8 mouse cellular contexts compared by ENCODE assay signal in genomic region chr7:135641698-135642507, GRCm38 (mm10).
DNase-seq lines count a peak whose midpoint lies in the region; ATAC-seq and TF ChIP-seq lines count a peak whose summit lies in the region.

No protein-coding gene starts in this region.

- H3K9me3 ChIP-seq in ES-Bruce4 (replicated peaks; ENCODE audit: control insufficient read depth, insufficient read depth, low read length, poor library complexity, severe bottlenecking): no peaks in the 10 kb centered on the region
- no peaks in the 10 kb centered on the region for H3K9me3 ChIP-seq in midbrain, embryonic 12.5 days

- WGBS in midbrain, embryonic 12.5 days: 58% methylated on average over 14 of the region's 14 CpGs

- no peak for TF ChIP-seq EP300 in ES-Bruce4 (IDR thresholded peaks at IDR 0.05; ENCODE audit: insufficient read depth, low read depth, low read length)

- H3K36me3 ChIP-seq in ES-Bruce4 (ENCODE audit: control insufficient read depth, insufficient read depth, low read length, poor library complexity, severe bottlenecking): no peaks in the 10 kb centered on the region
- no peaks in the 10 kb centered on the region for H3K36me3 ChIP-seq in midbrain, embryonic 12.5 days

- no peak overlapping the region for H3K9ac ChIP-seq in ES-Bruce4 (ENCODE audit: low read depth, poor library complexity, severe bottlenecking)
- no peak overlapping the region for H3K9ac ChIP-seq in midbrain, embryonic 12.5 days (replicated peaks)

- TF ChIP-seq CTCF in ES-Bruce4 (IDR thresholded peaks at IDR 0.05; ENCODE audit: low read depth, low read length): peak; percentile 43

- no peak for TF ChIP-seq POLR2A in ES-Bruce4 (IDR thresholded peaks at IDR 0.05; ENCODE audit: insufficient read depth, low read length)

- no peak overlapping the region for H3K4me3 ChIP-seq in ES-Bruce4 (ENCODE audit: low read depth, low read length)
- no peak overlapping the region for H3K4me3 ChIP-seq in midbrain, embryonic 12.5 days

- no peak overlapping the region for H3K27ac ChIP-seq in ES-Bruce4 (ENCODE audit: insufficient read depth, low read length)
- 0 out of 2 replicates have a peak overlapping the region, but pooled peaks have one; percentile 3 for H3K27ac ChIP-seq in midbrain, embryonic 12.5 days (replicated peaks)

- ATAC-seq in midbrain, embryonic 12.5 days (ENCODE audit: low FRiP score, low read depth): peak; percentile 71

- peaks cover 2% of the 10 kb centered on the region for H3K4me1 ChIP-seq in ES-Bruce4 (ENCODE audit: control insufficient read depth, insufficient read depth, low read length)
- H3K4me1 ChIP-seq in midbrain, embryonic 12.5 days: 0 out of 2 replicates have a peak, but pooled peaks cover 3% of the 10 kb centered on the region

- H3K27me3 ChIP-seq in ES-Bruce4 (ENCODE audit: control insufficient read depth, insufficient read depth, low read length, poor library complexity, severe bottlenecking): no peaks in the 10 kb centered on the region
- peaks cover 6% of the 10 kb centered on the region; the same call in 1 of the 2 replicates for H3K27me3 ChIP-seq in midbrain, embryonic 12.5 days

- no peak overlapping the region for H3K4me2 ChIP-seq in midbrain, embryonic 12.5 days (replicated peaks)

- intact Hi-C loops in heart, postnatal 10 days (cut with DNase I): no loop called here

- DNase-seq in heart, postnatal 10 days: peak; percentile 49 to 58
- no peak for DNase-seq in heart, adult 9 months (ENCODE audit: low spot score in 2 of 2)
- peak; percentile 68 for DNase-seq in cerebellum, adult 8-10 months
- peak; percentile 61 to 82 for DNase-seq in frontal cortex, adult 2 months (ENCODE audit: extremely low spot score in 1 of 2, low spot score in 1 of 2)
- peak; percentile 75 to 82 for DNase-seq in layer of hippocampus, postnatal 14 days (ENCODE audit: low spot score in 2 of 2)
- DNase-seq in thymus, postnatal 25 days: peak; percentile 64

Comparison
In these comparisons a context has a peak if more than half of its experiments do, and no peak if none do; other contexts are left out.
1. DNase-seq: peak in heart, postnatal 10 days (2 of 2), cerebellum, adult 8-10 months (single experiment), frontal cortex, adult 2 months (2 of 2), layer of hippocampus, postnatal 14 days (2 of 2) and thymus, postnatal 25 days (single experiment); none in heart, adult 9 months (0 of 2).